Mouse (Mus musculus) G1E (cell line): ENCODE measurements around the gene Kat6b.

Source experiments
- CTCF ChIP-seq: IDR thresholded peaks from 2 replicates; pipeline ENCODE4 v1.5.1; 2012; ENCODE audit warnings: low read depth, low read length, inconsistent platforms, mixed read lengths
- GATA1 ChIP-seq: IDR thresholded peaks from 2 replicates; pipeline ENCODE4 v1.6.1; 2012; ENCODE audit warnings: borderline replicate concordance, low read length, inconsistent platforms, mixed read lengths
- GATA2 ChIP-seq: IDR thresholded peaks from 2 replicates; pipeline ENCODE4 v1.6.1; 2012; ENCODE audit warnings: low read depth, low read length, inconsistent platforms, borderline replicate concordance
- POLR2AphosphoS5 ChIP-seq: IDR thresholded peaks from 2 replicates; pipeline ENCODE4 v1.6.1; 2012; ENCODE audit warnings: low read depth, low read length, inconsistent platforms; ENCODE audit not compliant: insufficient replicate concordance
- TAL1 ChIP-seq: conservative IDR thresholded peaks from 2 replicates; pipeline ENCODE4 v1.6.1; 2012; ENCODE audit warnings: low read depth, low read length, inconsistent platforms, mixed read lengths

- no peak for TF ChIP-seq CTCF
- no peak for TF ChIP-seq GATA1
- no peak for TF ChIP-seq POLR2AphosphoS5
- no peak for TF ChIP-seq TAL1
- no peak for TF ChIP-seq GATA2
Observed at GRCm38 (mm10) chr14:21614103-21614502, 132.9 kb downstream of the Kat6b start.
